Mouse (Mus musculus) adrenal gland (tissue): ENCODE results near the gene Acnat1.
"Not testable (repeated sequence)": the region's sequence is repeated elsewhere in the genome, so short reads cannot be mapped to it uniquely, and the experiment has no call there.

Source experiments
- intact Hi-C: fragments of 180-260 bp; cut with DNase I; formaldehyde crosslinking; loops from one replicate; pipeline ENCODE4 v1.15.1; 2025

The Acnat1 gene

DNA sequence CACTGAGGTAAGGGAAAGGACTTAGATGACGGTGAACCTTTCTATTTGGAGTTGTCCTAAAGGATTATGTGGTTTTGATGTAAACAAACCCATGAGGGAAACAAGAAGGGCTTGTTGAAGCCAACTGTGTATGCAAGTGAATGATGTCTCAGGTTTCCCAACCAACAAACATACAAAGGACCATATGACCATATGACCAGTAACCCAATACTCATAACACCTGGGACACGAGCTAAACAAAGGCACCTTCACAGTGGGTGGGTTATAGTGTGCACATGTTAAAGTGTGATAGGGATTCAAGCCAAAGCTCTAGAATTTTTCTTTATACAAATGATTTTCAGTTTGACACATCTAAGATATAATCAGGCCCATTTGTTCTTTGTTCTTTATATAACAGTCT, 17.5 kb downstream of the Acnat1 start:
- intact Hi-C loops: no loop called here

DNA sequence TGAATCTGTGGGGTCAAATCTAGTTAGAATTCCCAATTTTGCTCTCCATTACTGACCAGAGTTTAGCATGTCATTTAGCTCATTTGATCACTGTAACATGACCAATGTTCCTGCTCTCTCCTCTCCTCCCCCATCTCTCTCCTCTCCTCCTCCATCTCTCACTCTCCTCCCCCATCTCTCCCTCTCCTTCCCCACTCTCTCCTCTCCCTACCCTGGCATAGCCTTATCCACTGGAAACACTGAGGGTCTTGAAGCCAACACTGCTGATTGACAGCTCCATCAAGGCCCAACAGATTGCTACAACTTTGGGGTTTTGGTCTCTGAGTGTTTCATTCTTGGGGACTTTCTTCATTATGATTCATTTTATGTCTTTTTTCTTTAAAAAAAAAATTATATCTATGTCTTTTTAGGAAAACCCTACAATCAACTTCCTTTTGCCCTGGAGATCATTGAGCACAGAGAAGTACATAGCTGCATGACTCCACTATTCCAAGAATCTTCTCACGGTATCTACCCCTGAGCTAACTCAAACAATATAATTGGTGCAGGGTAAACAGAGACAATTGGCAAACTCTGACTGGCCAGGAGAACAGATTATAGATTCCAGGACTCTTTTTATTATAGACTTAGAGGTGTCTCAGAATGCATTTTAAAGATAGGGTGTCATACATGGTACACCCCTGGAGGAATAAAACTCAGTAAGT, 21.7 kb downstream of the Acnat1 start:
- intact Hi-C loops: no loop called here

DNA sequence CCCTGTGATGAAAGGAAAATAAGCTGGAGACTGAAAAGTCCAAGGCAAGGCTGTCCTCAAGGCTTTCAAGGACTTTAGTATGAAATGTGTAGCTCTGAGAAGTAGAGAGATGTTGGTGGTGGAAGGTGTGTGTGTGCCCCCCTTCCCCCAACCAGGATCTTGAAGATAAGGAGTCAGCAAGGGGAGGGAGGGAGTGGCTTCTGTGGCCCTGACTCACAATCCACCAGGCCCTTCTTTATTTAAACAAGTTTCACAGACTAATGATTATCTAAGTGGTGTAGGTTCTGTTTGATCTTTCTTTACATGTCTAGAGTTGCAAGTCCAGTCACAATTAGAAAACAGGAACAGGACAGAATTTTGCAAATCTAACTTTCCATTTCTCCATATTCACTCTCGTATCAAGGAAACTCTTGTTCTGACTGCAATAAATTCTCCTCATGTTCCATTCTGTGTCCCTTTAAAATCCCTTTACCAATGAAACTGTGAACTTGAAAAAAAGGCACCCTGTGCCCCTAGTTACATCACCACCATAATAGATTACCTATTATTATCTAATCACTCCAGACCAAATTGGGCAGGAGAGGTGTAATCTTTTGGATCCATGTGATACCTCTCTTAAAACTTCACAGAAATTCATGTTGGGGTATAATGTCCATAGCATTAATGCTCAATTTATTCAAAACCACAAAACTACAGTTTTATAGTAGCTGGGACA, 22.4 kb downstream of the Acnat1 start:
- intact Hi-C loops: not testable (repeated sequence)

DNA sequence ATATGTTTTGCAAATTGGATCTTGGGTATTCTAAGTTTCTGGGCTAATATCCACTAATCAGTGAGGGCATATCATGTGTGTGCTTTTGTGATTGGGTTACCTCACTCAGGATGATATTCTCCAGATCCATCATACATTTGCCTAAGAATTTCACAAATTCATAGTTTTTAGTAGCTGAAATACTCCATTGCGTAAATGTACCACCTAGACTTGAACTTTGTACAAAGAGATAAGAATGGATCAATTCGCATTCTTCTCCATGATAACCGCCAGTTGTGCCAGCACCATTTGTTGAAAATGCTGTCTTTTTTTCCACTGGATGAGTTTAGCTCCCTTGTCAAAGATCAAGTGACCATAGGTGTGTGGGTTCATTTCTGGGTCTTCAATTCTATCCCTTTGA, 36.7 kb downstream of the Acnat1 start:
- intact Hi-C loops: not testable (repeated sequence)

DNA sequence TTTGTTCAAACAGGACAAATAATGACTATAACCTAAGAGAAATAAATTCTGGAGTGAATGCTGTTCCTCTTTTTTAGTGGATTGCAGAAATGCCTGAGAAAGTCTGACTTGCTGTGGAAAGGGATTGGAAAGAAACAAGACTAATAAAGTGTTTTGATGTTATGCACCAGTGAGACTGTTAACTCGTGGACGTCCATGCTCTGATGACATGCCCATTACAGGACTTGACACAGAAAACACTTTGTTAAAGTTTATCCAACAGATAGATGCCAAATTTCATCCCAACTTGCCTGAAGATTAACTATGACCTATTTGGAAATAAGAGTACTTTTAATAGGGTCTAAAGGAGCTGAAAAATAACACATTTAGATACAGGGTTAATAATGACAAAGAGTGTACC, 63.6 kb downstream of the Acnat1 start:
- intact Hi-C loops: not testable (repeated sequence)

DNA sequence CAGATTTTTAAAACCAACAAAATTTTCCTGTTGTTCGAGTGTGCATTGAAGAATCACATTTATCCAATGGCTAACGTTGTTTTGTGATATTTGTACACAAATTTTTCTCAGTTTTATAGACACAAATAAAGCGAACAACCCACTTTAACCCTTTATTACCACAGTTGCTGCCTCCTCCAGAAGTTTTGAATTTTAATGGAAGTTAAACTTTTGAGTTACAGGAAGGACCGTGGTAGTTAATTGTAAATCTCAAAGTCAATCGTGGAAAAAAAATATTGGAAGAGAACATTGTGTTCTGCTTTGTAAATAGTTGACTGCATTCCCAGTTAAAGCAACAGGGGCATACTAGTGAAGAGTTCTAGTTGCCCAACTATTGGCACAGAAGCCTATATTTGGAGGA, 65.8 kb downstream of the Acnat1 start, which contains the start of gene Acnat2:
TSS of gene Acnat2 (minus strand) at position 195 of the 400 bp plus-strand sequence.
- intact Hi-C loops: not testable (repeated sequence)
